Mouse (Mus musculus) frontal cortex, postnatal 10 days (tissue): ENCODE measurements around the gene Kcnc1.
A peak's percentile ranks its signal among the peaks of the same experiment; 100 is the strongest.

ENCODE experiments used
- DNase-seq, 2 experiments: peaks; one replicate each; pipeline ENCODE4 v3.0.0; 2022; ENCODE audit warnings: low spot score in 2 of 2, mixed read lengths in 1 of 2

Kcnc1 gene

DNA sequence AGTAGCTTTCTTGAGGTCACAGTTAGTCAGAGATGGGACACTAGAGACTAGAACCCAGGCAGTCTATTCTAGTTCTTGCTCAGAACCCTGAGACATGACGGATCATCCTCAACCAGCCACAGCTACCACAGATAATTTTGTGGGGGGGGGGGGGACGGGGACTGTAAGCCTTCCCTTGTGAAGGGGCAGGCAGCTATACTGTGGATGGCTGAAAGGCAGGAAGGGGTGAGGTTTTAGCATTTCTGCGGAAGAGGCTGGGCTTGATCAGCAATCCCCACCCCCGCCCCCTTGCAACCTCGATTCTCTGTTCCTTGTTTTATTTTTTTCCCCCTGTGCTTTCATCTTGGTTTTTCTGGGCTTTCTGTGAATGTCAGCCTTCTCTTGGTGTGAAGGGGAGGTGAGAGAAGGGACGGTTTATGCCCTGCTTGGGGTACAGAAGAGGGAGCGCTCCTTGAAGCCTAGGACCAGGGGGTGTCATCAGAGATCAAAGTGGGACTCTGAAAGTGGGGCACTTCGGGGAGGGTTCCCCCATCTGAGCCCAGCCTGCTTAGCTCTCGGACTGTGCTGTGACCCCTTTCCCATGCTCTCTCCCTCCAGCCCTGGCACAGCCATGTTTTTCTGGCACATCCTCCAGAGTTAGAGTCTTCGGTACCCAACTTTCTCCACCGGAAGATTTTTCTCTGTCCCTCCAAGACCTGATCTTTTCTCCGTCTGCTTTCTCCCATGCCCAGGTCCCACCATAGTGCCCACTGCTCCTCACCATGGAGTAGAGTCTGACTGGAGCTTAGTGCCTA lies 2.4 kb upstream of the Kcnc1 start:
- no peak for DNase-seq

DNA sequence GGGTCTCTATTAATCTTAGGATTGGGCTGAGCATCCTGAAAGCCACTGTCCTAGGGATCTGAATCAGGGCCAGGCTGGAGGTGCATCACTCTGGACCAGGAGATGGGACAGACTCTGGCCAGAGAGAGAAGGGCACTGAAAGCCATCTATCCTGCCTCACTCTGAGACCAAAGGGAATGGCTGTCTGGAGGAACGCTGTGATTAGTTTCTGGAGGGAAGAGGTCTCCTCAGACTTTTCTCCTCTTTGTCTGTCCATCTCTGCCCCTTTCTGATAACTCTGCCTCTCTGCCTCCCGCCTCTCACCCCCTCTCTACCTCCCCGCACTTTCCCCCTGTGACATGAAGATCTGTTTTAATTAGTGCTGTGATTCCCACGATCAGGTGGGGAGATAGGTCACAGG lies 1.4 kb upstream of the Kcnc1 start:
- no peak for DNase-seq

GRCm38 (mm10) chr7:46395571-46395970 lies 726 bp upstream of the Kcnc1 start:
- no peak for DNase-seq

- peak; percentile 62 to 69 for DNase-seq
These were observed 833 bp downstream of the Kcnc1 start for GRCm38 (mm10) chr7:46396928-46397731.

DNA sequence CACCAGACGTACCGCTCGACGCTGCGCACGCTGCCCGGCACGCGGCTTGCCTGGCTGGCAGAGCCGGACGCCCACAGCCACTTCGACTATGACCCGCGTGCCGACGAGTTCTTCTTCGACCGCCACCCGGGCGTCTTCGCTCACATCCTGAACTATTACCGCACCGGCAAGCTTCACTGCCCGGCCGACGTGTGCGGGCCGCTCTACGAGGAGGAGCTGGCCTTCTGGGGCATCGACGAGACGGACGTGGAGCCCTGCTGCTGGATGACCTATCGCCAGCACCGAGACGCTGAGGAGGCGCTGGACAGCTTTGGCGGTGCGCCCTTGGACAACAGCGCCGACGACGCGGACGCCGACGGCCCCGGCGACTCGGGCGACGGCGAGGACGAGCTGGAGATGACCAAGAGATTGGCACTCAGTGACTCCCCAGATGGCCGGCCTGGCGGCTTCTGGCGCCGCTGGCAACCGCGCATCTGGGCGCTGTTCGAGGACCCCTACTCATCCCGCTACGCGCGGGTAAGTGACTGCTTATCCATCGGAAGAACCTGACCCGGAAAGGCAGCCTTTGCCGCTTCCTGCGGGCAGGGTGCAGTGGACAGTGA lies 1.5 kb downstream of the Kcnc1 start:
- no peak for DNase-seq

- no peak for DNase-seq
These were observed 2.3 kb downstream of the Kcnc1 start for GRCm38 (mm10) chr7:46398612-46399011.

GRCm38 (mm10) chr7:46399676-46400075 lies 3.4 kb downstream of the Kcnc1 start:
- no peak for DNase-seq

- DNase-seq, result no peak
These were observed 4.0 kb downstream of the Kcnc1 start for GRCm38 (mm10) chr7:46400346-46400745.

DNA sequence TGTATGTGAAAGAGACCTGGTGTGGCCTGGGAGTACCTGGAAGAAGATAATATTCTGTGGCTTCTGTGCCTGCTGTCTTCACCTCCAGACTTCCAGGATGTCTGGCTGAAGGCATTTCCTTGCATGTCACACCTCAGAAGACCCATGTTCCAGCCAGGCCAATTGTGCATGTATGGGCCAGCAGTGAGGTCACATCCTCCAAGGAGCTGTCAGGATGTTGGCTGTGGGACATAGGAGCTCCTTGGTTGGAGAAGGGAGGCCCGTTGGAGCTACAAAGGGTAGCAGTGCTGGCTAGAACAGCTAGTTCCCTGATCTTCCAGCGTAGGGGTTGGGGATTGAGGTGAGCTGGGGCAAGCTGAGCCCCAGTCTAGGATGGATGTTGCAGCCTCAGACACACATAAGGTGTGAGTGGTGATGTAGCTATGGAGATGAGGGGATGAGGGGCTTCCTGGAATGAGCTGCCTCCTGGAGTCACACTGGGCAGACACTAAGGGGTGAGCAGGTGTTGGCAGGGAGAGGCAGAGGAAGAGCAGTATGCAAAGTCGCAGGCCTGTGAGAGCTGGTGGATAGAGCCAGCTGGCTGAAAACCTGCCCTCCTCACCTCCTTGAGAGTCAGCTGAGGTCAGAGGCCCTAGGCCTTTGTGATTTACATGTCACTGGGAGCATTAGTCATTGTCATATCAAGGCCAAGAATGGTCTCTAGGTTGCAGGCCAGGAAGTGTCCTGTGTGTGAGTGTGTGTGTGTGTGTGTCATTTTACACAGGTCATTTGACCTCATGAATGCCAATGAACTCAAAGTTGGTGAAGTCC lies 5.3 kb downstream of the Kcnc1 start:
- DNase-seq, result no peak

DNA sequence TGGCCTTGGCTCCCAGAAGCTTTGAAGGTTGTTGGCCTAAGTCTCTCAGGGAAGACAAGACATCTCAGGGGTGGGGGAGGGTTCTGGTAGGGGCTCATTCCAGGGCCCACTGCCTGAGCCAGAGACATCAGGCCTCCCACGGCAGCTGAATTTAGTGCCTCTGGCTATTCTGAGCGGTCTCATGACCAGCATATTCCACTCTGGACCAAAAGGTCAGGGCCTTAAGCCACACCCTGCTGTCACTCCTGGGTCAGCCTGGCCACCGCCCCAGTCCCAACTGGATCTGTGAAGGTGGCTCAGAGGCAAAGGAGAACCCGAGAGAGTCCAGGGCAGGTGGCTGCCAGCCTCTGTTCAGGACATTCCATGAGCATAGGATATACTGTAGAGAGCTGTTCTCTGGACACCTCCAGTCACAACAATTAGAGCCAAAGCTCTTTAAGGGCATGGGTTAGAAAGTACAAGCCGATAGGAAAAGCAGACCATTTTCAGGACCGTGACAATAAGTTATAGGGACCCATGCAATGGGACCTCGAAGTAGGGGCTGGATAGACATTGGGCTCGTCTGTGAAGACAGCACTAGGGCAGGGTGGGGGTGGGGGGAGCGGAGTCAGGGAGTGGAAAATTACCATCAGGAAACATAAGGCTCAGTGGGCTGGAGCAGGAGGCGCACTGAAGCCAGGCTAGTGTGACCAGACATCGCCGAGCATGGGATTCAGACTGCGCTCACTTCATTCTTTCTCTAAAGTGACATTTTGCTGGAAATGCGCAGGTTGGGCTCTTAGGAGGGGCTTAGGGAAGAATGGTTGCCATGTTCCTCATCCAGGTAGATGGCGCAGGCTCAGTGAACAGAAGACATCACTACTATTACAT lies 7.6 kb downstream of the Kcnc1 start:
- DNase-seq, result no peak

DNA sequence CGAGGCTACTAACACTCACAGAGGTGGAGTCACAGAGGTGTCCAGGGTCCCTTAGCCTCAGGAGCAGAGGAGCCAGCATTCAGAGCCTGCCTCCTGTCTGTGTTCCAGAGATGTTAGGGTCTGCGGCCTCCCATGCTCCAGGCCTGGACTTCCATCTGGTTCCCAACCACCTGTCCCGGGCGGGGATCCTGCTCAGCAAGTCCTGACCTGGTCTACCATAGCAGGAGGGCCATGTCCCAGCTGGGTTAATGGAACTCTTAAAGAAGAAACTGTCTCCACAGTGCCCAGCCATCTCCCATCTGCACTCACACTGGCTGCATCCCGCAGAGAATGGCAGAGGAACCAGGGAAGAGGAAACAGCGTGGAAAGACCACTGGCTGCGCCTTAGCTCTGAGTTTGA lies 8.5 kb downstream of the Kcnc1 start:
- DNase-seq, result no peak

GRCm38 (mm10) chr7:46408606-46409005 lies 12.3 kb downstream of the Kcnc1 start:
- no peak for DNase-seq

DNA sequence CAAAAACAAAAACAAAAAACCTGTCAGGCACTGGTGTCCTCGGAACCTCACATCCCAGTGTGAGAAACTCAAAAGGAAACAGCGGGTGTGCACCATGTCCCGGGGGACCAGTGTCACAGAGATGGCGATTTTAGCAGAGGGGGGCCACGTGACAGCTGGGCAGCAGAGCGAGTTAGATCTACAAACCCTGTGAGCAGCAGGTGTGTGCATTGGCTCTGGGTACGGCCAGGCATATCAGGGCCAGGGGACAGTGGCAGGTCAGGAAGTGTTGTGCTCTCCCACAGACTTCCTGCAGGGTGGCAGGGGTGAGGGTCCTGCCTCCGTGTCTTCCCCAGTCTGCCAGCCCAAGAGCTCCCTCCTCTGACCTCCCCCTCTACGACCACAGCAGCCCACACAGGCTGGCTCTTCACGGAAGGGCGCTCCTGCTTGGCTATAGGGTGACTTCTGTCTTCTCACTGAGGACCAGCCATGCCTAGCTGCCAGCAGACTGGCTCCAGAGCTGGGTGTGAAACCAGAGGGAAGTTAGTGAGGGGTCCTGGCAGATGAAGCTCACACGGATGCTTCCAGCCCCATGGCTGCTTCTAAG lies 13.0 kb downstream of the Kcnc1 start:
- no peak for DNase-seq

GRCm38 (mm10) chr7:46410727-46411126 lies 14.4 kb downstream of the Kcnc1 start:
- no peak for DNase-seq

- DNase-seq, result no peak
These were observed 16.5 kb downstream of the Kcnc1 start for GRCm38 (mm10) chr7:46412823-46413222.

DNA sequence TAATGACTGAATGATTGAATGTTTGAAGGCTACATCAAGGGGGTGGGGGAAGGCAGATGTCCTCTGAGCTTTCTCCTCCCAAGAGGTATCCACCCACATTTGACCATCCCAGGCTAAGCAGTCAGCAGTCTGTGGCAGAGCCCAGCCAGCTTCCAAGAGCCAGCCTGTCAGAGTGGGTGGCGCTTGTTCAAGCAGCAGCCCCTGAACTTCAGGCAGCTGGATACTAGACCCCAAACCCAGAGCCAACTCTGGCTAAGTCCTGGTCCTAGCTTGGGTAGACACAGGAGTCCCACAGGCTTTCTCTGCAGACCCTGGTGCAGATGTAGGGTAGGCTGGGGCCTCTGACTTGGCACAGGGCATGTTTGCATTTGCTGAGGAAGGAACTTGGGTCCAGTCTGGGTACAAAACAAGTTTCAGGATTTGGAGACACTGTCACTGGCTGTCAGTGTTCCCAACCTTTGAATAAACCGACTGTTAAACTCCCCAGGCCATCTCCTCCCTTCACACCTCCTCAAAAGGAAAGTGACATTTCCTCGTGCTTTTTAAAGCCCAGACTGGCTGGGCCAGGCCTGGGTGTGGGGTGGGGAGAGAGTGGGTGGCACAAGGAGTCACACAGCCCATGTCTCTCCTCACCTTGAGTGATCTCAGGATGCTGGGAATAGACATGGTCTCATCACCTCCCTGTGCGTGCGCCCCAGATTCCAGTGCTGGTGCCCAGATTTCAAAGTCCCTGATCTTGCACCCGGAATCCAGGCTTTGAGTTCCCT lies 17.8 kb downstream of the Kcnc1 start:
- no peak for DNase-seq

GRCm38 (mm10) chr7:46415818-46416425 lies 19.6 kb downstream of the Kcnc1 start:
- DNase-seq, result no peak

GRCm38 (mm10) chr7:46417467-46417866 lies 21.2 kb downstream of the Kcnc1 start:
- DNase-seq, result no peak

- no peak for DNase-seq
These were observed 21.9 kb downstream of the Kcnc1 start for GRCm38 (mm10) chr7:46418102-46418622.
